Mouse (Mus musculus) small intestine, adult 2 months (tissue): ENCODE results near the gene Nelfcd.

ENCODE experiments used
- CTCF ChIP-seq: fragments of 200-500 bp; IDR thresholded peaks from 2 replicates; pipeline ENCODE4 v1.5.1; 2012; ENCODE audit warnings: low read depth, mild to moderate bottlenecking, control low read depth, inconsistent platforms, low read length, moderate library complexity, mixed read lengths; ENCODE audit not compliant: insufficient replicate concordance, insufficient read length; ENCODE audit errors: extremely low read depth
- POLR2A ChIP-seq: fragments of 200-500 bp; IDR thresholded peaks from 2 replicates; pipeline ENCODE4 v1.6.1; 2012; ENCODE audit warnings: low read depth, mild to moderate bottlenecking, control low read depth, inconsistent platforms, low read length, moderate library complexity

- TF ChIP-seq CTCF (no peak), POLR2A (no peak)
Measured at GRCm38 (mm10) chr2:174434943-174435342, 19.3 kb downstream of the Nelfcd start.
